Mouse (Mus musculus) midbrain, embryonic 14.5 days (tissue): ENCODE data around the gene Pgm1. TPM values are rescaled to one million over a fixed set of nuclear protein-coding genes. Genes with fewer than 3 reads are reported as not detected.

ENCODE experiments used
- ATAC-seq: fragments of 200-750 bp; cut with Nextera tagmentation; 2 replicates; pipeline ENCODE4 v1.8.0; 2017; ENCODE audit warnings: moderate number of reproducible peaks, moderate library complexity; ENCODE audit not compliant: low FRiP score, low TSS enrichment
- DNase-seq: peaks from one replicate; pipeline ENCODE4 v3.0.0-alpha.2; 2015
- H3K27ac ChIP-seq: fragments of 300-500 bp; sonication (generic); replicated peaks from 2 replicates; pipeline ENCODE4 v1.5.1; 2014; ENCODE audit warnings: mild to moderate bottlenecking, low read depth, low read length, moderate library complexity
- H3K27me3 ChIP-seq: fragments of 300-500 bp; sonication (generic); 2 replicates; pipeline ENCODE4 v1.6.1; 2014; ENCODE audit warnings: low read length, control low read depth, mixed read lengths; ENCODE audit not compliant: control insufficient read depth, insufficient read depth
- H3K36me3 ChIP-seq: fragments of 300-500 bp; sonication (generic); 2 replicates; pipeline ENCODE4 v1.6.1; 2014; ENCODE audit warnings: low read length, control low read depth; ENCODE audit not compliant: control insufficient read depth, insufficient read depth
- H3K4me1 ChIP-seq: fragments of 300-500 bp; sonication (generic); 2 replicates; pipeline ENCODE4 v1.6.1; 2014; ENCODE audit warnings: mild to moderate bottlenecking, antibody characterized with exemption, low read length, control low read depth; ENCODE audit not compliant: control insufficient read depth, insufficient read depth
- H3K4me2 ChIP-seq: fragments of 300-500 bp; sonication (generic); 2 replicates; pipeline ENCODE4 v1.6.1; 2014; ENCODE audit warnings: mild to moderate bottlenecking, low read length, moderate library complexity
- H3K4me3 ChIP-seq: fragments of 300-500 bp; sonication (generic); replicated peaks from 2 replicates; pipeline ENCODE4 v1.5.1; 2014; ENCODE audit warnings: low read depth, low read length
- H3K9ac ChIP-seq: fragments of 300-500 bp; sonication (generic); replicated peaks from 2 replicates; pipeline ENCODE4 v1.6.1; 2014; ENCODE audit warnings: mild to moderate bottlenecking, low read length, moderate library complexity
- H3K9me3 ChIP-seq: fragments of 300-500 bp; sonication (generic); 2 replicates; pipeline ENCODE4 v1.6.1; 2016; ENCODE audit warnings: low read length, control low read depth, mixed read lengths; ENCODE audit not compliant: control insufficient read depth
- WGBS: fragments of 180-500 bp; shearing (Covaris S2); extraction: QIAGEN DNeasy Blood & Tissue Kit; methylation state at CpG from one replicate; pipeline ENCODE4 v1.1.7; 2014; 5-methylcytosine and 5-hydroxymethylcytosine counted together
- polyA plus RNA-seq: library from polyadenylated mRNA; unstranded; fragments of >200 nt; fragmentation: Nextera tagmentation; extraction: Ambion mirVana; gene quantifications from 2 replicates; pipeline ENCODE4 v1.2.1, GENCODE M21; 2014

Pgm1 gene
- polyA plus RNA-seq, 1 experiment from 2014 or later, result 76.0 TPM

- H3K4me1 ChIP-seq, result peaks cover 8% of the 10 kb centered on the region; the same call in 1 of the 2 replicates
- H3K9me3 ChIP-seq, result no peaks in the 10 kb centered on the region
- no peak overlapping the region for H3K27ac ChIP-seq
- ATAC-seq, result no peak
- no peak overlapping the region for H3K9ac ChIP-seq
- H3K4me3 ChIP-seq, result no peak overlapping the region
- WGBS, result 65% methylated on average over 11 of the region's 11 CpGs
- peak overlapping the region; percentile 69; the same call in 1 of the 2 replicates for H3K4me2 ChIP-seq
- no peak for DNase-seq
- H3K36me3 ChIP-seq, result no peaks in the 10 kb centered on the region
- no peaks in the 10 kb centered on the region for H3K27me3 ChIP-seq
Measured at GRCm38 (mm10) chr4:99931240-99931580, 2.0 kb downstream of the Pgm1 start.

GRCm38 (mm10) chr4:99931807-99932206, 2.6 kb downstream of the Pgm1 start:
- Histone ChIP-seq H3K27ac (no peak overlapping the region), H3K36me3 (no peaks in the 10 kb centered on the region), H3K4me2 (no peak overlapping the region), H3K27me3 (no peaks in the 10 kb centered on the region), H3K4me1 (peaks cover 8% of the 10 kb centered on the region; the same call in 1 of the 2 replicates), H3K9me3 (no peaks in the 10 kb centered on the region), H3K9ac (no peak overlapping the region), H3K4me3 (no peak overlapping the region)
- DNase-seq (no peak), ATAC-seq (no peak)
- WGBS, result 88% methylated on average over 4 of the region's 4 CpGs

- no peaks in the 10 kb centered on the region for H3K36me3 ChIP-seq
- no peak overlapping the region for H3K27ac ChIP-seq
- ATAC-seq (no peak), DNase-seq (no peak)
- H3K4me2 ChIP-seq, result no peak overlapping the region
- H3K9me3 ChIP-seq, result no peaks in the 10 kb centered on the region
- H3K4me3 ChIP-seq, result no peak overlapping the region
- peaks cover 8% of the 10 kb centered on the region; the same call in 1 of the 2 replicates for H3K4me1 ChIP-seq
- no peak overlapping the region for H3K9ac ChIP-seq
- 98% methylated on average over 7 of the region's 7 CpGs for WGBS
- no peaks in the 10 kb centered on the region for H3K27me3 ChIP-seq
Measured at GRCm38 (mm10) chr4:99934859-99935258, 5.6 kb downstream of the Pgm1 start.

- Histone ChIP-seq H3K4me2 (no peak overlapping the region), H3K27me3 (no peaks in the 10 kb centered on the region), H3K4me1 (0 out of 2 replicates have a peak, but pooled peaks cover under 1% of the 10 kb centered on the region), H3K9ac (no peak overlapping the region), H3K9me3 (no peaks in the 10 kb centered on the region), H3K27ac (no peak overlapping the region), H3K36me3 (no peaks in the 10 kb centered on the region), H3K4me3 (no peak overlapping the region)
- ATAC-seq (no peak), DNase-seq (no peak)
- WGBS, result 96% methylated on average over 5 of the region's 5 CpGs
Measured at GRCm38 (mm10) chr4:99936278-99936677, 7.1 kb downstream of the Pgm1 start.

- H3K9me3 ChIP-seq, result no peaks in the 10 kb centered on the region
- H3K27ac ChIP-seq, result no peak overlapping the region
- H3K4me2 ChIP-seq, result no peak overlapping the region
- DNase-seq (peak; percentile 65), ATAC-seq (no peak)
- H3K27me3 ChIP-seq, result no peaks in the 10 kb centered on the region
- 46% methylated on average over 16 of the region's 16 CpGs for WGBS
- H3K4me1 ChIP-seq, result no peaks in the 10 kb centered on the region
- H3K36me3 ChIP-seq, result no peaks in the 10 kb centered on the region
- no peak overlapping the region for H3K9ac ChIP-seq
- no peak overlapping the region for H3K4me3 ChIP-seq
Measured at GRCm38 (mm10) chr4:99939711-99940505, 10.7 kb downstream of the Pgm1 start.

GRCm38 (mm10) chr4:99941655-99942414, 12.6 kb downstream of the Pgm1 start:
- Histone ChIP-seq H3K4me3 (no peak overlapping the region), H3K27me3 (no peaks in the 10 kb centered on the region), H3K4me1 (no peaks in the 10 kb centered on the region), H3K4me2 (no peak overlapping the region), H3K36me3 (no peaks in the 10 kb centered on the region), H3K27ac (no peak overlapping the region), H3K9me3 (no peaks in the 10 kb centered on the region), H3K9ac (no peak overlapping the region)
- WGBS, result 78% methylated on average over 10 of the region's 10 CpGs
- ATAC-seq, result no peak
- DNase-seq, result peak; percentile 23

- 84% methylated on average over 2 of the region's 2 CpGs for WGBS
- Histone ChIP-seq H3K27ac (no peak overlapping the region), H3K9me3 (no peaks in the 10 kb centered on the region), H3K27me3 (no peaks in the 10 kb centered on the region), H3K36me3 (no peaks in the 10 kb centered on the region), H3K4me2 (no peak overlapping the region), H3K4me3 (no peak overlapping the region), H3K9ac (no peak overlapping the region), H3K4me1 (no peaks in the 10 kb centered on the region)
- ATAC-seq, result no peak
- no peak for DNase-seq
Measured at GRCm38 (mm10) chr4:99944606-99945005, 15.4 kb downstream of the Pgm1 start.

- H3K9ac ChIP-seq, result no peak overlapping the region
- H3K4me3 ChIP-seq, result no peak overlapping the region
- no peak overlapping the region for H3K4me2 ChIP-seq
- no peaks in the 10 kb centered on the region for H3K27me3 ChIP-seq
- DNase-seq (no peak), ATAC-seq (no peak)
- no peaks in the 10 kb centered on the region for H3K9me3 ChIP-seq
- no peaks in the 10 kb centered on the region for H3K36me3 ChIP-seq
- H3K27ac ChIP-seq, result no peak overlapping the region
- H3K4me1 ChIP-seq, result no peaks in the 10 kb centered on the region
- WGBS, result 91% methylated on average over 7 of the region's 7 CpGs
Measured at GRCm38 (mm10) chr4:99945011-99945410, 15.8 kb downstream of the Pgm1 start.
